Mouse (Mus musculus): ENCODE measurements around the gene Olfr284.

The Olfr284 gene

DNA sequence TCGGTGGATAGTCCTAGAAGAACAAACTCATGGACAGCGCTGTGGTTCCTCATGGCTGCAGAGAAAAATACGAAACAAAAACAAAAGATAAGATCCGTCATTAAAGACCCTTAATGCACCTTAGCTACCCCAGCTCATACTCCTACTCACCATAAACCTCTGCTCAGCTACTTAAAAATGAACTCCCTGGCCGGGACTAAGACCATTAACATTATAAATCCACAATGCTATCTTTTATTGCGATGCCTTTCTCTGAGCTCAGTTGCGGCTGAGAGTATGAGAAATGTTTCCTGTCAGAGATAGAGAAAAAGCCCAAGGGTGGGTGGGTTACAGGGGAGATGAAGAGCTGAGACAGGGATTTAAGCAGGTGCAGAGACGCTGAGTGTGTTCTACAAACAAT, at the start of gene Olfr284:
Gene Olfr284 (minus strand): TSS at position 101 of the 400 bp plus-strand sequence.
- DNase-seq (ENCODE audit: low spot score), result no peak

DNA sequence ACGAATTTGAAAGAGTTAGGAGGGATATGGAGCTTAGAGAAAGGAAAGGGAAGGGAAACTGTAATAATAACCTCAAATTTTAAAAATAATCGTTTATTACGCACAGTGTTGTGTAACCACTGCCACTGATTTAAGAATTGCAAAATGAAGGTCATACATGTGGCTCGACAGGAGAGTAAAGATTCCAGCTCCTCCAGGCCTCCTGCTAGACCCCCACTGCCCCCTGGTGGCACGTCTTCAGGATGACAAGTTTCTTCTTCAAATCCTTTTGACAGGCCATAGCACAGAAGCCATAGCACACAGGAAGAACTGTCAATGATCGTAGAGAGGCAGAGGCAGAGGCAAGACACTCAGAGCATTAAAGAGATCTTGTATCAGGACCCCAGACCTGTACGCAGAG, 49.0 kb upstream of the Olfr284 start:
- peak; percentile 64 for DNase-seq (ENCODE audit: low spot score)

DNA sequence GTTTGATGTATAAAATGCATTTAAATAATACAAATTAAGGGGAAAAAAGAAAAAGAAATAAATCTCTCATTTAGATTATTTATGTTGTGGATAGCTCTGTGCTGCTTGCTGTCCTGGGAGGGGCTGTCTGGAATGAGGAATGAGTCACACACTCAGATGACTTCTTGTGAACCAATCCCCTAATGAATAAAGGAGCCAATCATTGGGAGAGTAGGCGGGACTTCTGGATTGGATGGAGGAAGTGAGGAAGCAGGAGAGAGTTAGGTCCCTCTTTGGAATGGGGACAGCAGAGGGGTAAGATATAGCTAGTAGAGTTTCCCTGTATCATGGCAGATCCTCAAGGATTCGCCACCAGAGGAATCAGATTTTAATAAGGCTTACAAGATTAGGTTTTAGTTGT, 46.8 kb upstream of the Olfr284 start:
- DNase-seq (ENCODE audit: low spot score), result no peak

DNA sequence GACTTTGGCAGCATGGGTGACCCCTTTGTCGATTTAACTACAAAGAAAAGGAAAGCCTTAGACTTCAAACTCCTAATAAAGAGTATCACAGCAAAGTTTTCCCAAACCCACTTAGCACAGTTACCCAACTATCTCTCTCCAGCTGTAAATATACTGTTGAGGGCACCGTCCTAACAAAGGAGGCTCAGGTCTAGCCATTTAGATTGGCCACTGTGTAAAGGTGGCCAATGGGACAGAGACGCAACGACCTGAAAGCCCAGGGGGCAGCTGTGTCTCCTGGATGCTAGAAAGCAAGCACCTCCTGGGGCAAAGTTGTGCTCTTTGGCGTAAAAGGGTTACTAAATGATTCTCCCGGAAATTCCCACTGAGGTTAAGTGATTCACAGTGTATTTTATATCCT, 40.1 kb upstream of the Olfr284 start, which contains the start of gene Olfr283:
Gene Olfr283 (minus strand): TSS at position 101 of the 400 bp plus-strand sequence.
- no peak for DNase-seq (ENCODE audit: low spot score)

DNA sequence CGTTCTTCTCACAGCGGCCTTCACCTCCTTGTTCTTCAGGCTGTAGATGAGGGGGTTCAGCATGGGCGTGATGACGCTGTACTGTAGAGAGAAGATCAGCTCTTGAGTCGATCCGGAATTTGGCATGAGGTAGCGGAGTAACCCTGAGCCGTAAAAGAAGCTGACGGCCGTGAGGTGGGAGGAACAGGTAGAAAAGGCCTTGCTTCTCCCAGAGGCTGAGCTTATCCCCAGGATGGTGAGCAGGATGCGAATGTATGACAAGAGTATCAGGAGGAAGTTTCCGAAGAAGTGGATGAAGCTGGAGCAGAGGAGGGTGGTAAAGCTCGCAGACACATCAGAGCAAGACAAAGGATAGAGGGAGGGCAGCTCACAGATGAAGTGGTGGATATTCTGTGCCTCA, 37.4 kb upstream of the Olfr284 start:
- no peak for DNase-seq (ENCODE audit: low spot score)

DNA sequence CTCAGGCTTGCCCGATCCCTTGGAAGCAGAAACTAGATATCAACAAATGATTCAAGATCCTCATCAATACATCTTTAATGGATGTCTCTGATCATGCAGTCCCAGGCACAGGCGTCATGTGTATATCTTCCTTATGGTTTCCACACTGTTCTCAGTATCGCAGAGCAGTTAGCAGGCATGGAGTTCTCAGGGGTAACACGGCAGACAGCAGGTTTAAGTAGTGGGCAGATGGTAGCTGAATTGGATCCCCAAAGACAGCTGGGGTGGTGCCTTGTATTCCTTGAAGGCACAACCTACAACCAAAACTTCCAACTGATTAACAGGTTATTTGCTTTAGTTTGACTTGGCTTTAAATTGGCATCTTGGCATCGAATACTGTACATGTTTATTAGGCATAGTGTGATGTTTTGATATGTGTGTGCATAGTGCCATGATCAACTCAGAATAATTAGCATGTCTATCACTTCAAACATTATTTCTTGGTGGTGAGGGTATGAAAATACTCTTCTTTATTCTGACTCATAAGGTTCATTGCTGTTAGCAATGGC, 23.5 kb downstream of the Olfr284 start, which contains the start of gene Olfr285:
Gene Olfr285 (minus strand): TSS at position 177 of the 548 bp plus-strand sequence.
- no peak for DNase-seq (ENCODE audit: low spot score)

DNA sequence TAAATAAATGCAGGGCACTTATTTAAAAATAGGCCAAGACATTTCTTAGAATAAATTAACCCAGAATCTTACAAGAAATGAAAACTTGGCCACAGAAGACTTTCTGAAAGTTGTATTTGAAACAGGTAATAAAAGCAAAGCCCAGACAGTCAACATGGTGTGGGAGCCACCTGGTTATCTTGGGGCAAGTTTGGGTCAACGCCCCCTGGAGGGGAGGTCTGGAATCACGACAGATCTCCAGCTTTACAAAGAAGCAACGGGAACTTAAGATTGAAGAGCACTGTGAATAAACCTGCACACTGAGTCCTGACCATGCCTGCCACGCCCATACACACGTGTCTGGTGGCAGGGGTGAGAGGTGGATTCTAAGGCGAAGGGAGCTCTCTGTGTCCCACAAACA, 25.1 kb downstream of the Olfr284 start:
- no peak for DNase-seq (ENCODE audit: low spot score)

DNA sequence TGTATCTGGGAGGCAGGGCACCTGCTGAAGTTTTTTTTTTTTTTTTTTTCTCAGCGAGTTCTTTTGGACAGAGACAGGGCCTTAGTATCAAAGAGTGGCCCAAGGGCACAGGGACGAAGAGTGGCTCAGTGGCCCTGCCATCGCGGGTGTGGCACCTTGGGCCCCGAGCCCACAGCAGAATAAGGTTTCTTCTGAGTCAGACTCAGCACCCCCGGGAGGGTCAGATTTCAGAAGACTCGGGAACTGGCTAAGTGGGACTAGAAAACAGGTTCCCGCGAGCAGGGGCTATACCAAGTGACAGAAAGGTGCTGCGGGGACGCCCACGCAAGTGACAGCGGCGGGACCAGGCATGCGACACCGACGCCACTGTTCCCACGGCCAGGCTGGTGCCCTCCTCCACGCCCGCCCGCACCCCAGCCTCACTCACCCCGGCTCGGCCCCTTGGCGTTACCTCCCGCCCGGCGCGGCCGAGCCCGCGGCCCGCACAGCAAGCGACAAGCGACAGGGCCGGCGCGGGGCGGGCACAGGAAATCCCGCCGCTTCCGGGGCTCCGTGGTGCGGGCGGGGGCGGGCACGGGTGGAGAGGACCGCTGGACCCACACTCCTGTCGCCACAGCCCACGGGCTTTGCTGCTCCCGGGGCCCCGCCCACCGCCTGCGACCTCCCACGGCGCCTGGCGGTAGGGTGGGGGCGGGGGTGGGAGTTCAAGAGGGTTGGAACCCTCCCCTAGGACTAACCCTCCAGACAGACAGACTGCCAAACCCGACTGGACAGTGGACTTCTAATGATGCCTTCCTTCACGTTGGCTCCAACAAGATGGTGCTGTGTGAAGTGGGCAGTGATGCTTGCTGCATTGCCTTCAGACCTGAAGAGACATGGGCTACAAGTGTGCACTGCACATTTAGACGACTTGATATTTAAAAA, 44.9 kb downstream of the Olfr284 start, which contains the start of gene Zfp641:
Gene Zfp641 (minus strand): TSS at position 534 of the 924 bp plus-strand sequence.
- no peak for DNase-seq (ENCODE audit: low spot score)

DNA sequence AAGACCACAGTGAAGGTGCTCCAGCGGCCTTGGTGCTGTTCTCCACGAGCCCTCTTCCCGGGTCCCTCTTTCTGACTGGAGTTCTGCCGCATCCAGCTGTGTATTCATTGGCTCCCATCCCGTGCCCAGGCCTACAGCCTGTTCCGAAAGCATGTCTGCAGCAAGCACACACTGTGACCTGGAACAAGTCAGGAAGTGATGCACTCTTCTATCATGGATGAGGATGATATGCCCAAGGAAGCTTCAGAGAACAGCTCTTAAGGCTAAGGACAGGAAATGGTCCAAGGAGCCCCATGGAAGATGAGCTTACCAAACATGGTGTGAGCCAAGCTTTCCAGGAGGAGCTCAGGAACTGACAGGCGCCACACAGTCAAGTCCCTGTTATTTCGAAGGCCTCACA, 47.1 kb downstream of the Olfr284 start:
- no peak for DNase-seq (ENCODE audit: low spot score)

Measured in MN1 (cell line).